Mouse (Mus musculus) layer of hippocampus, adult 2 months (tissue): ENCODE results near the gene Auts2. TPM values are rescaled to one million over a fixed set of nuclear protein-coding genes. Genes with fewer than 3 reads are reported as not detected.

Experiments used
- DNase-seq, 2 experiments: peaks; one replicate each; pipeline ENCODE4 v3.0.0; 2022; ENCODE audit warnings: low spot score in 2 of 2
- H3K27ac ChIP-seq: fragments of 200-600 bp; 2 replicates; pipeline ENCODE4 v1.8.1; 2022
- H3K4me3 ChIP-seq: fragments of 200-600 bp; 2 replicates; pipeline ENCODE4 v1.8.1; 2022; ENCODE audit warnings: mild to moderate bottlenecking
- CTCF ChIP-seq: fragments of 200-600 bp; conservative IDR thresholded peaks from 2 replicates; pipeline ENCODE4 v1.8.1; 2022; ENCODE audit warnings: antibody characterized with exemption, mild to moderate bottlenecking, moderate library complexity
- total RNA-seq, 2 experiments: library from RNA; stranded (reverse); gene quantifications; 2 replicates each; pipeline ENCODE4 v1.2.3; 2021

Auts2 gene
- total RNA-seq, 2 experiments from 2014 or later, result 157 to 188 TPM

GRCm38 (mm10) chr5:131801924-131802323 lies 741.2 kb downstream of the Auts2 start:
- Histone ChIP-seq H3K27ac (peak overlapping the region; percentile 63), H3K4me3 (no peak overlapping the region)
- no peak for TF ChIP-seq CTCF
- DNase-seq, result no peak

GRCm38 (mm10) chr5:131798373-131798772 lies 744.8 kb downstream of the Auts2 start:
- no peak for TF ChIP-seq CTCF
- Histone ChIP-seq H3K4me3 (no peak overlapping the region), H3K27ac (peak overlapping the region; percentile 59; the same call in 1 of the 2 replicates)
- DNase-seq, result no peak

- peak overlapping the region; percentile 49; the same call in 1 of the 2 replicates for H3K27ac ChIP-seq
- DNase-seq, result no peak
- no peak overlapping the region for H3K4me3 ChIP-seq
- no peak for TF ChIP-seq CTCF
Measured at GRCm38 (mm10) chr5:131797044-131797443, 746.1 kb downstream of the Auts2 start.

GRCm38 (mm10) chr5:131794411-131795133 lies 748.6 kb downstream of the Auts2 start:
- DNase-seq, result peak; percentile 86 to 91
- peak overlapping the region; percentile 90 for H3K27ac ChIP-seq
- peak overlapping the region; percentile 28; the same call in 1 of the 2 replicates for H3K4me3 ChIP-seq
- peak; percentile 61 for TF ChIP-seq CTCF

- no peak for TF ChIP-seq CTCF
- no peak for DNase-seq
Measured at GRCm38 (mm10) chr5:131789601-131790000, 753.5 kb downstream of the Auts2 start.

GRCm38 (mm10) chr5:131788008-131788407 lies 755.1 kb downstream of the Auts2 start:
- H3K27ac ChIP-seq, result peak overlapping the region; percentile 6; the same call in 1 of the 2 replicates
- DNase-seq, result peak; percentile 30 to 55
- peak; percentile 41 for TF ChIP-seq CTCF
- no peak overlapping the region for H3K4me3 ChIP-seq

More at GRCm38 (mm10) chr5:131789601-131790000, 753.5 kb downstream of the Auts2 start:
- H3K4me3 ChIP-seq, result no peak overlapping the region
- H3K27ac ChIP-seq, result no peak overlapping the region

GRCm38 (mm10) chr5:131783241-131783640 lies 759.9 kb downstream of the Auts2 start:
- H3K27ac ChIP-seq, result peak overlapping the region; percentile 69
- DNase-seq, result no peak
- TF ChIP-seq CTCF, result no peak
- no peak overlapping the region for H3K4me3 ChIP-seq

GRCm38 (mm10) chr5:131781063-131781462 lies 762.1 kb downstream of the Auts2 start:
- H3K4me3 ChIP-seq, result no peak overlapping the region
- TF ChIP-seq CTCF, result no peak
- no peak for DNase-seq
- no peak overlapping the region for H3K27ac ChIP-seq

GRCm38 (mm10) chr5:131779171-131779570 lies 764.0 kb downstream of the Auts2 start:
- no peak for TF ChIP-seq CTCF
- no peak overlapping the region for H3K27ac ChIP-seq
- H3K4me3 ChIP-seq, result no peak overlapping the region
- no peak for DNase-seq

- H3K4me3 ChIP-seq, result no peak overlapping the region
- no peak for DNase-seq
- no peak for TF ChIP-seq CTCF
- H3K27ac ChIP-seq, result peak overlapping the region; percentile 32; the same call in 1 of the 2 replicates
Measured at GRCm38 (mm10) chr5:131775672-131776071, 767.5 kb downstream of the Auts2 start.

- peak overlapping the region; percentile 70; the same call in 1 of the 2 replicates for H3K27ac ChIP-seq
- no peak for TF ChIP-seq CTCF
Measured at GRCm38 (mm10) chr5:131775222-131775621, 767.9 kb downstream of the Auts2 start.

GRCm38 (mm10) chr5:131774792-131775191 lies 768.4 kb downstream of the Auts2 start:
- Histone ChIP-seq H3K27ac (peak overlapping the region; percentile 70; the same call in 1 of the 2 replicates), H3K4me3 (no peak overlapping the region)
- no peak for DNase-seq
- TF ChIP-seq CTCF, result no peak

More at GRCm38 (mm10) chr5:131775222-131775621, 767.9 kb downstream of the Auts2 start:
- peak; percentile 46 to 53 for DNase-seq
- no peak overlapping the region for H3K4me3 ChIP-seq

- H3K27ac ChIP-seq, result no peak overlapping the region
- TF ChIP-seq CTCF, result no peak
Measured at GRCm38 (mm10) chr5:131772616-131773015, 770.5 kb downstream of the Auts2 start.

GRCm38 (mm10) chr5:131769273-131769672 lies 773.9 kb downstream of the Auts2 start:
- H3K27ac ChIP-seq, result no peak overlapping the region
- no peak overlapping the region for H3K4me3 ChIP-seq
- DNase-seq, result no peak
- TF ChIP-seq CTCF, result no peak

More at GRCm38 (mm10) chr5:131772616-131773015, 770.5 kb downstream of the Auts2 start:
- DNase-seq, result no peak
- H3K4me3 ChIP-seq, result no peak overlapping the region
